Mouse (Mus musculus) liver, postnatal 0 days (tissue): ENCODE measurements around the gene Zfp36. TPM values are rescaled to one million over a fixed set of nuclear protein-coding genes. Genes with fewer than 3 reads are reported as not detected.

ENCODE experiments used
- ATAC-seq: fragments of 200-750 bp; cut with Nextera tagmentation; 2 replicates; pipeline ENCODE4 v1.8.0; 2017; ENCODE audit warnings: mild to moderate bottlenecking, moderate library complexity
- DNase-seq: peaks from one replicate; pipeline ENCODE4 v3.0.0-alpha.2; 2016
- H3K27ac ChIP-seq: fragments of 300-500 bp; sonication (generic); 2 replicates; pipeline ENCODE4 v1.5.1; 2014; ENCODE audit warnings: antibody characterized with exemption, moderate library complexity, mild to moderate bottlenecking, low read depth
- H3K27me3 ChIP-seq: fragments of 300-500 bp; sonication (generic); 2 replicates; pipeline ENCODE4 v1.6.1; 2014; ENCODE audit warnings: low read length, control low read depth, mixed read lengths; ENCODE audit not compliant: insufficient read depth
- H3K36me3 ChIP-seq: fragments of 300-500 bp; sonication (generic); replicated peaks from 2 replicates; pipeline ENCODE4 v1.6.1; 2014; ENCODE audit warnings: mild to moderate bottlenecking, control low read depth, low read length, moderate library complexity, mixed read lengths; ENCODE audit not compliant: insufficient read depth
- H3K4me1 ChIP-seq: fragments of 300-500 bp; sonication (generic); 2 replicates; pipeline ENCODE4 v1.6.1; 2014; ENCODE audit warnings: antibody characterized with exemption, mild to moderate bottlenecking, control low read depth; ENCODE audit not compliant: insufficient read depth
- H3K4me2 ChIP-seq: fragments of 300-500 bp; sonication (generic); 2 replicates; pipeline ENCODE4 v1.6.1; 2014; ENCODE audit warnings: low read depth, mild to moderate bottlenecking, low read length, moderate library complexity, mixed read lengths
- H3K4me3 ChIP-seq: fragments of 300-500 bp; sonication (generic); 2 replicates; pipeline ENCODE4 v1.5.1; 2014; ENCODE audit warnings: low read depth, low read length
- H3K9ac ChIP-seq: fragments of 300-500 bp; sonication (generic); replicated peaks from 2 replicates; pipeline ENCODE4 v1.6.1; 2014; ENCODE audit warnings: mild to moderate bottlenecking, moderate library complexity
- H3K9me3 ChIP-seq: fragments of 300-500 bp; sonication (generic); 2 replicates; pipeline ENCODE4 v1.6.1; 2016; ENCODE audit warnings: mild to moderate bottlenecking, control low read depth, low read length, mixed read lengths
- CTCF ChIP-seq: sonication (generic); IDR thresholded peaks from 2 replicates; pipeline ENCODE4 v1.5.1; 2016; ENCODE audit warnings: antibody characterized with exemption, low read depth
- EP300 ChIP-seq: IDR thresholded peaks from 2 replicates; pipeline ENCODE4 v1.6.1; 2016; ENCODE audit warnings: antibody characterized with exemption, low read depth, mild to moderate bottlenecking
- WGBS: fragments of 180-500 bp; shearing (Covaris S2); extraction: QIAGEN DNeasy Blood & Tissue Kit; methylation state at CpG from one replicate; pipeline ENCODE4 v1.1.7; 2014; ENCODE audit not compliant: insufficient replicate concordance; 5-methylcytosine and 5-hydroxymethylcytosine counted together
- polyA plus RNA-seq: library from polyadenylated mRNA; unstranded; fragments of >200 nt; fragmentation: Nextera tagmentation; extraction: Ambion mirVana; gene quantifications from 2 replicates; pipeline ENCODE4 v1.2.1, GENCODE M21; 2015

Gene Zfp36
- polyA plus RNA-seq, 1 experiment from 2014 or later: 21.1 TPM

DNA sequence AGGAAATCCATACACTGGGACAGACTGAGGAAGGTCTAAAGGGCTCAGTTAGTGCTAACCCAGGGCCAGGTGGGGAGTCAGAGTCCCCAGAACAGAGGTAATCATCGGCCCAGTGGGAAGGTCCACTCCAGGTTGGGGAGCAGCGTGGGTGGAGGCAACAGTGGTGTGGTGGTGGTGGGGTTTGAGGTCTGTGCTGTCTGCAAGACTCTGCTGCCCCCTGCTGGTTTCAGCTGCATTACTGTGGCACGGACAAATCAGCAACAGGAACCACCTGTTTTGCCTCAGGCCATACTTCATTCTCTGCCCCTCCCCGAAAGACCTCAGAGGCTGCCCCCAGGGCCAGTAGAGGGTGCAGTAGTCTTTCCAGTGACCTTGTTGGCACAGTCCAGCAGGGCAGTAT lies 6.4 kb upstream of the Zfp36 start:
- H3K27ac ChIP-seq: peak overlapping the region; percentile 100
- peak; percentile 28 for ATAC-seq
- TF ChIP-seq EP300 (no peak), CTCF (peak; percentile 97)
- H3K4me2 ChIP-seq: peak overlapping the region; percentile 36
- no peaks in the 10 kb centered on the region for H3K9me3 ChIP-seq
- 0 out of 2 replicates have a peak overlapping the region, but pooled peaks have one; percentile 50 for H3K9ac ChIP-seq
- H3K4me3 ChIP-seq: no peak overlapping the region
- H3K4me1 ChIP-seq: peaks cover 47% of the 10 kb centered on the region
- peak; percentile 93 for DNase-seq
- no peaks in the 10 kb centered on the region for H3K27me3 ChIP-seq
- WGBS: 4% methylated on average over 4 of the region's 4 CpGs
- H3K36me3 ChIP-seq: peaks cover 21% of the 10 kb centered on the region

DNA sequence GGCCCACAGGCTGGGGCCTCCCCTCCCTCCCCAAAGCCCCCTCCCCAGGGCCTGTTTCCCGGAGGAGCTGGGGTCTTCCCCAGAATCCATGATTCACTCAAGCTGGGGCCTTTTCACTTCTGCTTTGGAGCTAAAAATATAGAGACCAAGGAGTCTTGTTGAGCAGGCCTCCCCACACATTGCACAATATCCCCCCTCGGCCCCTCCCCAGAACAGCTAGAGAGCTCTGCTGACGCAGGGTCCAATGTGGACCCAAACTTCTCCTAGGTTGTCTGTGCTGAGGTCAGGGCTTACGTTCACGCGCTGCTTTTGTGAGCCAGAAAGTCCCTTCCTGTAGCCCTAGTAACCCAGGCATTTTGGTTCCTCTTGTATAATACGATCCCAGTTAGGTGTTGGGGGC lies 6.0 kb upstream of the Zfp36 start:
- 0 out of 2 replicates have a peak overlapping the region, but pooled peaks have one; percentile 50 for H3K9ac ChIP-seq
- peaks cover 50% of the 10 kb centered on the region for H3K4me1 ChIP-seq
- peak overlapping the region; percentile 36 for H3K4me2 ChIP-seq
- peak; percentile 5; the same call in 1 of the 2 replicates for ATAC-seq
- no peaks in the 10 kb centered on the region for H3K9me3 ChIP-seq
- DNase-seq: peak; percentile 73
- H3K36me3 ChIP-seq: peaks cover 21% of the 10 kb centered on the region
- H3K27me3 ChIP-seq: no peaks in the 10 kb centered on the region
- WGBS: 42% methylated on average over 7 of the region's 7 CpGs
- TF ChIP-seq EP300: no peak; the same call in 1 of the 2 replicates
- TF ChIP-seq CTCF: no peak
- no peak overlapping the region for H3K4me3 ChIP-seq
- peak overlapping the region; percentile 100 for H3K27ac ChIP-seq

- no peak for TF ChIP-seq CTCF
- no peak for TF ChIP-seq EP300
- H3K4me1 ChIP-seq: peaks cover 58% of the 10 kb centered on the region
- 78% methylated on average over 9 of the region's 9 CpGs for WGBS
- no peak overlapping the region for H3K4me3 ChIP-seq
- H3K4me2 ChIP-seq: 0 out of 2 replicates have a peak overlapping the region, but pooled peaks have one; percentile 36
- peaks cover 14% of the 10 kb centered on the region for H3K36me3 ChIP-seq
- no peaks in the 10 kb centered on the region for H3K27me3 ChIP-seq
- H3K27ac ChIP-seq: peak overlapping the region; percentile 100
- 0 out of 2 replicates have a peak overlapping the region, but pooled peaks have one; percentile 21 for H3K9ac ChIP-seq
- ATAC-seq: no peak
- H3K9me3 ChIP-seq: no peaks in the 10 kb centered on the region
- no peak for DNase-seq
Measured at GRCm38 (mm10) chr7:28385196-28385595, 5.1 kb upstream of the Zfp36 start.

DNA sequence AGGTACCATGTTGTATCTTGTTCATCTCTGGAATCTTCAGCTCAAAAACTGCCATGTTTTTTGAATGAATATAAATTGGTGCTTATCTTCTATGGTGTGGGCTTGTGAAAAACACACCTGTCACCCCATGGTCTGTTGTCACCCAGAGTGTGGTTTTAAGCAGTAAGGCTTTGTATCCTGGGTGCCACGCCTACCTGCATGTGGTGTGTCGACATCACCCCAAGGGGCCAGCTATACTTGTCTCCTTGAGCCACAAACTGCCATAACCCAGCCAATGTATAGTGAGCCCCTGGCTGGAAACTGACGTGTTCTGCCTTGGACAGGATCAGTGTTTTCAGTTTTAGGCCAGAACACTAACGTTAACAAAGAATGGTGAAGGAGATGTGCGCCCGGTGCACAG lies 4.1 kb upstream of the Zfp36 start:
- TF ChIP-seq CTCF: no peak
- peak; percentile 49 for DNase-seq

DNA sequence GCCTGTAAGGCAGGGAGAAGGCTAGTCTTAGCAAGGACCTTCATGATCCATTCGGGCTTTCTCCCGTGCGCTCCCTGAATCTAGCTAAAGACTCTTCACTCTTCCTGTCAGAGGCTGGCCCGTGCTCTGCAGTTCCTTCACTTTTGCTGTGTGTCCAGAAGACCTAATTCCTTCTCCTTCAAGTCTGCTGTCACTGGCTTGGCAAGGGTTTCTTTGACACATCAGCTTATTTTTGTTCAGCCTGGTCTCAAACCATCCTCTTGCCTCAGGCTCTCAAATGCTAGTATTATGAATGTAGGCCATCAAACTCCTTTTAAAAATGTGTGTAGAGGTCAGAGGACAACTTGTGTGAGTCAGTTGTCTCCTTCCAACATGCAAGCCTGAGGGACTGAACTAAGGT lies 3.6 kb upstream of the Zfp36 start:
- Histone ChIP-seq H3K27ac (peak overlapping the region; percentile 100), H3K4me2 (peak overlapping the region; percentile 80), H3K4me3 (no peak overlapping the region), H3K4me1 (peaks cover 65% of the 10 kb centered on the region), H3K27me3 (no peaks in the 10 kb centered on the region), H3K36me3 (peaks cover 5% of the 10 kb centered on the region), H3K9me3 (no peaks in the 10 kb centered on the region), H3K9ac (peak overlapping the region; percentile 77)
- TF ChIP-seq CTCF: no peak
- TF ChIP-seq EP300: no peak
- 65% methylated on average over 4 of the region's 4 CpGs for WGBS
- ATAC-seq (no peak), DNase-seq (no peak)

More for the DNA sequence above, 4.1 kb upstream of the Zfp36 start:
- no peak overlapping the region for H3K9ac ChIP-seq
- 60% methylated on average over 6 of the region's 6 CpGs for WGBS
- no peaks in the 10 kb centered on the region for H3K9me3 ChIP-seq
- peaks cover 65% of the 10 kb centered on the region for H3K4me1 ChIP-seq
- peaks cover 7% of the 10 kb centered on the region for H3K36me3 ChIP-seq
- H3K4me2 ChIP-seq: no peak overlapping the region
- ATAC-seq: no peak
- H3K4me3 ChIP-seq: no peak overlapping the region
- peak overlapping the region; percentile 100 for H3K27ac ChIP-seq
- H3K27me3 ChIP-seq: no peaks in the 10 kb centered on the region

- Histone ChIP-seq H3K9me3 (no peaks in the 10 kb centered on the region), H3K36me3 (peaks cover 3% of the 10 kb centered on the region), H3K4me1 (peaks cover 67% of the 10 kb centered on the region), H3K27ac (peak overlapping the region; percentile 100), H3K27me3 (no peaks in the 10 kb centered on the region), H3K4me3 (peak overlapping the region; percentile 48), H3K9ac (peak overlapping the region; percentile 77), H3K4me2 (peak overlapping the region; percentile 80)
- peak; percentile 86 for TF ChIP-seq EP300
- no peak for TF ChIP-seq CTCF
- peak; percentile 85 for DNase-seq
- 2% methylated on average over 11 of the region's 11 CpGs for WGBS
- ATAC-seq: peak; percentile 65
Measured at GRCm38 (mm10) chr7:28382981-28383396, 2.9 kb upstream of the Zfp36 start.
